Mouse (Mus musculus) C2C12 (cell line): Measurements from ENCODE around the gene Soat1. TPM values are rescaled to one million over a fixed set of nuclear protein-coding genes. Genes with fewer than 3 reads are reported as not detected.
"Not testable (repeated sequence)": the region's sequence is repeated elsewhere in the genome, so short reads cannot be mapped to it uniquely, and the experiment has no call there.

Experiments
- H3K27me3 ChIP-seq: one replicate; pipeline ENCODE4 v1.6.1; 2011; ENCODE audit not compliant: control insufficient read depth, insufficient read depth, insufficient read length
- H3K36me3 ChIP-seq: one replicate; pipeline ENCODE4 v1.6.1; 2011; ENCODE audit not compliant: control insufficient read depth, insufficient read depth
- H3K4me3 ChIP-seq: one replicate; pipeline ENCODE4 v1.5.1; 2011; ENCODE audit warnings: mild to moderate bottlenecking, control low read depth; ENCODE audit not compliant: poor library complexity, insufficient read depth, severe bottlenecking
- H3K79me2 ChIP-seq: one replicate; pipeline ENCODE4 v1.6.1; 2011; ENCODE audit not compliant: control insufficient read depth, insufficient read depth
- H3K79me3 ChIP-seq: one replicate; pipeline ENCODE4 v1.6.1; 2011; ENCODE audit warnings: low read depth, control low read depth
- H3ac ChIP-seq: one replicate; pipeline ENCODE3; 2011; ENCODE audit warnings: low read depth; ENCODE audit not compliant: control insufficient read depth, insufficient read length
- CEBPB ChIP-seq: IDR thresholded peaks from one replicate; pipeline ENCODE4 v1.6.1; 2011; ENCODE audit warnings: low read depth, mild to moderate bottlenecking, control low read depth, moderate library complexity
- CTCF ChIP-seq: IDR thresholded peaks from one replicate; pipeline ENCODE4 v1.5.1; 2011; ENCODE audit not compliant: control insufficient read depth, insufficient read depth, insufficient read length
- FOSL1 ChIP-seq: IDR thresholded peaks from one replicate; pipeline ENCODE4 v1.8.0; 2011; ENCODE audit warnings: mild to moderate bottlenecking, low read length; ENCODE audit not compliant: poor library complexity, insufficient read depth, severe bottlenecking
- MAX ChIP-seq: IDR thresholded peaks from one replicate; pipeline ENCODE4 v1.6.1; 2011; ENCODE audit warnings: mild to moderate bottlenecking, control low read depth
- MYOD1 ChIP-seq: IDR thresholded peaks from one replicate; pipeline ENCODE4 v1.6.1; 2011; ENCODE audit warnings: low read depth; ENCODE audit not compliant: control insufficient read depth, insufficient read length
- MYOG ChIP-seq: IDR thresholded peaks from one replicate; pipeline ENCODE4 v1.6.1; 2011; ENCODE audit not compliant: control insufficient read depth, insufficient read length; ENCODE audit errors: extremely low read depth
- USF1 ChIP-seq: IDR thresholded peaks from one replicate; pipeline ENCODE4 v1.6.1; 2011; ENCODE audit warnings: low read depth, mild to moderate bottlenecking, control low read depth, moderate library complexity
- long read RNA-seq, 2 experiments: library from polyadenylated mRNA; unstranded; transcript quantifications; one replicate each; pipeline ENCODE4 v2.0.0; 2019 to 2020
- polyA plus RNA-seq: library from polyadenylated mRNA; unstranded; fragments of >200 nt; fragmentation: generic; extraction: Trizol; gene quantifications from one replicate; pipeline ENCODE4 v1.2.1, GENCODE M21; 2012; ENCODE audit warnings: missing spikeins

Gene Soat1
- 72.5 TPM for polyA plus RNA-seq
- long read RNA-seq, experiment 1, full-length matches to known transcripts: 35 of 60 reads
- long read RNA-seq, experiment 1, partial matches to known transcripts: 3 of 60 reads
- long read RNA-seq, experiment 1, other reads (novel, unspliced or antisense): 22 of 60 reads
- long read RNA-seq, experiment 2, full-length matches to known transcripts: 616 of 719 reads
- long read RNA-seq, experiment 2, partial matches to known transcripts: 7 of 719 reads
- long read RNA-seq, experiment 2, other reads (novel, unspliced or antisense): 96 of 719 reads

- peaks cover 31% of the 10 kb centered on the region for H3K36me3 ChIP-seq
- H3K4me3 ChIP-seq: peak within 1 kb of the TSS; percentile 76
Observed at GRCm38 (mm10) chr1:156473961-156474503, at the start of gene Soat1. Gene Soat1, minus strand, starts transcription at chr1:156474331.

DNA sequence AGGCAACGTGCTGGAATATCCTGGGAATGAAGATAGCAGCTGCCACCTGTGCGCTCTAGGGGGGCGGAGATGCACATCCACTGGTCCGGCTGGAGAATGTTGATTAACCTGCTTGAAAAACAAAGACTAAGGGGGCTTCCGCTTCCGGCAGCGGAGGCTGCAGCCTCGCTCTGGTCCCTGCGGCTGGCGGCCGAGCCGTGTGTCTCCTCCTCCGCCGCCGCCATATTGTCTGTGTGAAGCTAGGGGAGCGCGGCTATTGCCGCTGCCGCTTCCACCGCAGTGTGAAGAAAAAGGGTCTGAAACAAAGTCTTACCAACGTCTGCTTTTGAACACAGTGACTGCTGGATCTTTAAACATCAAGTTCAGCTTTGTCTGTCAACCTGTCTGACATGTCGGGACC lies 49.7 kb upstream of the Soat1 start, which contains the start of gene Gm10031:
Gm10031 (plus strand) TSS at position 171 of the 400 bp plus-strand sequence.
- H3K79me3 ChIP-seq, H3K4me3 ChIP-seq, H3K27me3 ChIP-seq, H3K79me2 ChIP-seq, H3ac ChIP-seq, H3K36me3 ChIP-seq: not testable (repeated sequence)

More at GRCm38 (mm10) chr1:156473961-156474503, at the start of gene Soat1:
- Histone ChIP-seq H3K27me3 (no peaks in the 10 kb centered on the region), H3ac (peak within 1 kb of the TSS; percentile 88), H3K79me3 (peaks cover 38% of the 10 kb centered on the region), H3K79me2 (peaks cover 51% of the 10 kb centered on the region)
- no peak for TF ChIP-seq FOSL1
- no peak for TF ChIP-seq MYOD1
- TF ChIP-seq CEBPB: no peak
- no peak for TF ChIP-seq MYOG
- TF ChIP-seq USF1: no peak
- no peak for TF ChIP-seq CTCF
- no peak for TF ChIP-seq MAX

DNA sequence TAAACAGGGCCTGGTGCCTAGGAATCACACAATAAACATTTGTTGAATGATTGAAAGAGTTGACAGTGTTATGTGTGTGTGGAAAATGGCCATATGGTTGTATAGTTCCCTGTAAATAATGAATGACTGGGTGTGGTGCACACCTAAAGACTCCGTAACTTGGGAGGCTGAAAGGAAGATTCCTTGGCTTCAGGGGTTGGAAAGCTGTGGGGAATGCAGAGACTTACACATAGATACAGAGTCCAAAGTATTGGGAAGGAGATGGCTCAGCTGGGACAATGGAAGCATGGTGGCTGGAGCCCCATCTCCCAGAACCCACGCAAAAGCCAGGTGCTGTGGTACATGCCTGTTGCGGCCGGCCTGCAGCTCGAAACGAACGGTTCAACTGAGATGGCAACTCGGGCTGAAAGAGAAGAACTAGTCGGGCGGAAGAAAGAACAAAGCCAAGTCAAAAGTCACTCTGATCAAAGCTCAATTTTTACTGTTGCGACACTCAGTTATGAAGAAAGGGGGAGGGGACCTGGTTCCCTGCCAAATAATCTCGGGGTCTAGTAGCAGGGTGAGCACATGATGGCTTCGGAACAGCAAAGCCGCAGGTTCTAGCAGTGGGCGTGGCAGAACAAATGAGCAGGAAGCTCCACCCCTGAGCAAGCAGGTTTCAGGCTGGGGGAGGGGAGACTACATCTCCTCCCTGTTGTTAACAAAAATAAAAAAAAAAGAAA lies 47.8 kb upstream of the Soat1 start:
- TF ChIP-seq CEBPB (no peak), MYOD1 (no peak), MYOG (no peak), CTCF (no peak), MAX (no peak), USF1 (no peak), FOSL1 (no peak)
- no peaks in the 10 kb centered on the region for H3K79me2 ChIP-seq
- no peaks in the 10 kb centered on the region for H3K36me3 ChIP-seq
- H3K4me3 ChIP-seq: no peak overlapping the region
- H3K27me3 ChIP-seq: no peaks in the 10 kb centered on the region
- H3ac ChIP-seq: no peak overlapping the region
- no peaks in the 10 kb centered on the region for H3K79me3 ChIP-seq

DNA sequence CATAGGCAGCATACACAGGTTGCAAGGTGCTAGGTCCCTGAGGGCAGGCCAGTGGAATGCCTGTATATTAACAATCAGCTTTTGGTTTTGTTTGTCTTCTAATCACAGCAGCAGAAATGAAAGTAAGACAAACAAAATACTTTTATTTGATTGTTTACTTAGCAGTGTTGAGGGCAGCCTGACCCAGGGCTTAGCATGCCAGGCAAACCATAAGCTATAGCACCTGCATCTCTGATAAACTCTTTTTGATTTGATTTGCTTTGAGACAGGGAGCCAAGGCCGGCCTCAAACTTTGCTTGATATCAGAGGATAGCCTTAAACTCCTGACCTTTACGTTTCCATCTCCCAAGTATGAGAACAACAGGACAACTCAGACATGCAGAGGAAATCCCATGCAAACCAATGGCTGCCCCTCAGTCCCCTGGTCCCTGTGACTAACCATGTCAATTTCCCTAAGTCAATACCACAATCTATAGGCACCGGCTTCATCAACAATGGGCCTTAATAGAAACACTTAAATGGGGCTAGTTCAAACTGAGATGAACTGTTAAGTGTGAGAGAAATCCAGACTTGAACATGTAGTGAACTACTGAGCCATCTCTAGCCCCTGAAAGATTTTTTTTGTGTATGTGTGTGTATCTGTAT lies 46.1 kb upstream of the Soat1 start:
- no peaks in the 10 kb centered on the region for H3K79me3 ChIP-seq
- no peak overlapping the region for H3ac ChIP-seq
- H3K27me3 ChIP-seq: no peaks in the 10 kb centered on the region
- TF ChIP-seq USF1 (no peak), MYOD1 (no peak), CEBPB (no peak), MYOG (no peak), MAX (no peak), FOSL1 (no peak), CTCF (no peak)
- H3K79me2 ChIP-seq: no peaks in the 10 kb centered on the region
- H3K36me3 ChIP-seq: no peaks in the 10 kb centered on the region
- no peak overlapping the region for H3K4me3 ChIP-seq

DNA sequence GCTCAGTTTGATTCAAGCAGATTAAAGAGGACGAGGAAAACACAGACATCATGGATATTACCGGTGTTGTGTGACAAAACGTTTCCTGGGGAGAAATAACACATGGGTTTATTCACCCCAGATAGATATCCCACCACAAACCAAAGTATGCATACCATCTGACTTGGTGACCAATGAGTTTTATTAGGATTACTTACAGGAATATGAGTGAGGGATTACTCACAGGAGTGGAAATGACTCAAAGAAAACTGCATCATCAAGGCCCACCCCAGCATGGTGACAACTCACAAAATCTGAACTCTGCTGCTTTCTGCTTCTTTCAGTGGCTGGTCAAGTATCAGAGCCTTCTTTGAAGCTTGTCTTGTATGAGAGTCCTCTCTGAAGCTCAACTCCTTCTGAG lies 33.6 kb upstream of the Soat1 start:
- Histone ChIP-seq H3K4me3 (no peak overlapping the region), H3ac (no peak overlapping the region), H3K79me3 (no peaks in the 10 kb centered on the region), H3K36me3 (no peaks in the 10 kb centered on the region), H3K27me3 (no peaks in the 10 kb centered on the region), H3K79me2 (no peaks in the 10 kb centered on the region)
- TF ChIP-seq CEBPB (no peak), USF1 (no peak), MYOG (no peak), MAX (no peak), MYOD1 (peak; percentile 2), FOSL1 (peak; percentile 95), CTCF (no peak)
